Mouse (Mus musculus): ENCODE data around the gene Ppil6. TPM values are rescaled to one million over a fixed set of nuclear protein-coding genes. Genes with fewer than 3 reads are reported as not detected.

Ppil6 gene
- total and polyA plus RNA-seq, 2 experiments = 0.26 to 1.1 TPM

DNA sequence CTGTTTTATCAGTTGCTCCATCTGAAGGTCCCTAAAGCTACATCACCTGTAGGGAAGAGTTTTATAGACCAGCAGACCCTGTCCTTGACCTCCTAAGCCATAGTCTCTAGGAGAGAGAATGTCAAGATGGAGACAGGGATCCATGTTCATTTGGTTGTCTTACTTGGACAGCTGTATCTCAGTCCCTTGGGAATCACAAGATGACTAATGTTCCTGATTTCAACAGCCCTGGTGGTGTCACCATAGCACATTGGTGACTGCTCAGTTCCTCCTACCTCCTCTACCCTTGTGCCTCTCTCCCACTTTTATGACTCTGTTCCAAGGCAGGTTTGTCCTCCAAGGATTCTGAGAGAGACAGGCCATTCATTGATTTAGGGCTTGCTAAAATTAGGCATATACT is 24.7 kb downstream of the Ppil6 start:
- Histone ChIP-seq H3K27ac (replicated peaks; ENCODE audit: insufficient read depth, low read depth, low read length) (no peak overlapping the region), H3K27me3 (ENCODE audit: control insufficient read depth, insufficient read depth, low read length) (no peaks in the 10 kb centered on the region), H3K36me3 (ENCODE audit: control insufficient read depth, insufficient read depth, low read length) (no peaks in the 10 kb centered on the region), H3K79me2 (ENCODE audit: control insufficient read depth, insufficient read depth, low read length) (peaks cover 5% of the 10 kb centered on the region; the same call in 1 of the 2 replicates), H3K4me3 (ENCODE audit: insufficient read depth, low read depth, low read length) (no peak overlapping the region), H3K4me1 (ENCODE audit: control insufficient read depth, insufficient read depth, low read length) (no peaks in the 10 kb centered on the region), H3K9ac (ENCODE audit: low read depth, low read length) (no peak overlapping the region)
- TF ChIP-seq CTCF (IDR thresholded peaks at IDR 0.05; ENCODE audit: low read depth, low read length) (no peak), POLR2A (IDR thresholded peaks at IDR 0.05; ENCODE audit: extremely low read depth, insufficient read depth, low read length) (no peak)
- DNase-seq (ENCODE audit: extremely low read depth, low read depth, low spot score) = no peak

- 0% methylated on average over 23 of the region's 23 CpGs for WGBS
- H3K4me3 ChIP-seq (ENCODE audit: insufficient read depth, low read depth, low read length) = peak overlapping the region; percentile 85
- peaks cover 7% of the 10 kb centered on the region for H3K4me1 ChIP-seq (ENCODE audit: control insufficient read depth, insufficient read depth, low read length)
- TF ChIP-seq POLR2A (IDR thresholded peaks at IDR 0.05; ENCODE audit: extremely low read depth, insufficient read depth, low read length) (no peak), CTCF (IDR thresholded peaks at IDR 0.05; ENCODE audit: low read depth, low read length) (peak; percentile 57)
- peak; percentile 85 for DNase-seq (ENCODE audit: extremely low read depth, low read depth, low spot score)
- peaks cover 25% of the 10 kb centered on the region; the same call in 1 of the 2 replicates for H3K79me2 ChIP-seq (ENCODE audit: control insufficient read depth, insufficient read depth, low read length)
- H3K27ac ChIP-seq (replicated peaks; ENCODE audit: insufficient read depth, low read depth, low read length) = peak overlapping the region; percentile 90
- H3K9ac ChIP-seq (ENCODE audit: low read depth, low read length) = peak overlapping the region; percentile 72
- peaks cover 4% of the 10 kb centered on the region for H3K36me3 ChIP-seq (ENCODE audit: control insufficient read depth, insufficient read depth, low read length)
- no peaks in the 10 kb centered on the region for H3K27me3 ChIP-seq (ENCODE audit: control insufficient read depth, insufficient read depth, low read length)
Observed at GRCm38 (mm10) chr10:41518508-41518980, 28.3 kb downstream of the Ppil6 start.

DNA sequence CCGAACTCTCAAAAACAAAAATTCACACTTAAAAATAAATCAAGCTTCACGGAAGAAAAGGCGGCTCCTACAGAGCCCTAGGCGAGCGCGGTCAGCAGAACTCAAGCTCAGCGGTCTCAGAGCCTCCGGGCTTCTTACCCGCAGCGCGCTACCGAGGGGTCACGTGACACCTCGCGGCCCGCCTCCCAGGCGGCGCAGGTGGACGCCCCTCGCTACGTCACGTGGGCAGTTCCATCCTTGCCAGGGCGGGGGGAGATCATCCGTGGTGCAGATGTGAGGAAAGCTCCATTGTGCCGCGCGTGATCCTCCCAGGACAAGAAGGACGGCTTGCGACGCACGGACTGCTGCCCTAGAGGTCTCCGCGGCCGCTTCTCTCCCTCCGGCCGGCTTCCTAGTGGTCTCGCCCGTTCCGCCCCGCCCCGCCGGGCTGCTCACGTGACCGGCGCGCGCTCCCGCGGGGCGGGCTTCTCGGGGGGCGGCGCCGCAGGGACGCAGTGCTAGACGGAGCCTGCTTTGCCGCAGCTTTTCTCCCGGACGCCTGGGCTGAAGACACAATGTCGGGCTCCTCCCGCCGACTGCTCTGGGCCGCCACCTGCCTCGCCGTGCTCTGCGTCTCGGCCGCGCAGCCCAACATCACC is 28.9 kb downstream of the Ppil6 start, which contains the start of gene Cd164:
Gene Cd164, plus strand, starts transcription at position 434 of the 638 bp plus-strand sequence.
- H3K36me3 ChIP-seq (ENCODE audit: control insufficient read depth, insufficient read depth, low read length) = peaks cover 8% of the 10 kb centered on the region
- peaks cover 25% of the 10 kb centered on the region; the same call in 1 of the 2 replicates for H3K79me2 ChIP-seq (ENCODE audit: control insufficient read depth, insufficient read depth, low read length)
- TF ChIP-seq POLR2A (IDR thresholded peaks at IDR 0.05; ENCODE audit: extremely low read depth, insufficient read depth, low read length) (peak; percentile 97), CTCF (IDR thresholded peaks at IDR 0.05; ENCODE audit: low read depth, low read length) (no peak)
- WGBS = under 1% methylated on average over 69 of the region's 69 CpGs
- H3K27me3 ChIP-seq (ENCODE audit: control insufficient read depth, insufficient read depth, low read length) = no peaks in the 10 kb centered on the region
- peak within 1 kb of the TSS; percentile 85 for H3K4me3 ChIP-seq (ENCODE audit: insufficient read depth, low read depth, low read length)
- peak; percentile 88 for DNase-seq (ENCODE audit: extremely low read depth, low read depth, low spot score)
- peaks cover 7% of the 10 kb centered on the region for H3K4me1 ChIP-seq (ENCODE audit: control insufficient read depth, insufficient read depth, low read length)
- H3K9ac ChIP-seq (ENCODE audit: low read depth, low read length) = peak within 1 kb of the TSS; percentile 97
- H3K27ac ChIP-seq (replicated peaks; ENCODE audit: insufficient read depth, low read depth, low read length) = peak within 1 kb of the TSS; percentile 91

- DNase-seq (ENCODE audit: extremely low read depth, low read depth, low spot score) = peak; percentile 61
- TF ChIP-seq POLR2A (IDR thresholded peaks at IDR 0.05; ENCODE audit: extremely low read depth, insufficient read depth, low read length) (no peak), CTCF (IDR thresholded peaks at IDR 0.05; ENCODE audit: low read depth, low read length) (no peak)
- no peaks in the 10 kb centered on the region for H3K27me3 ChIP-seq (ENCODE audit: control insufficient read depth, insufficient read depth, low read length)
- H3K4me1 ChIP-seq (ENCODE audit: control insufficient read depth, insufficient read depth, low read length) = peaks cover 11% of the 10 kb centered on the region
- peaks cover 29% of the 10 kb centered on the region; the same call in 1 of the 2 replicates for H3K79me2 ChIP-seq (ENCODE audit: control insufficient read depth, insufficient read depth, low read length)
- H3K27ac ChIP-seq (replicated peaks; ENCODE audit: insufficient read depth, low read depth, low read length) = peak overlapping the region; percentile 84
- H3K9ac ChIP-seq (ENCODE audit: low read depth, low read length) = peak overlapping the region; percentile 97
- H3K36me3 ChIP-seq (ENCODE audit: control insufficient read depth, insufficient read depth, low read length) = peaks cover 13% of the 10 kb centered on the region
- under 1% methylated on average over 65 of the region's 65 CpGs for WGBS
- peak overlapping the region; percentile 85 for H3K4me3 ChIP-seq (ENCODE audit: insufficient read depth, low read depth, low read length)
Observed at GRCm38 (mm10) chr10:41519640-41520409, 29.6 kb downstream of the Ppil6 start.

DNA sequence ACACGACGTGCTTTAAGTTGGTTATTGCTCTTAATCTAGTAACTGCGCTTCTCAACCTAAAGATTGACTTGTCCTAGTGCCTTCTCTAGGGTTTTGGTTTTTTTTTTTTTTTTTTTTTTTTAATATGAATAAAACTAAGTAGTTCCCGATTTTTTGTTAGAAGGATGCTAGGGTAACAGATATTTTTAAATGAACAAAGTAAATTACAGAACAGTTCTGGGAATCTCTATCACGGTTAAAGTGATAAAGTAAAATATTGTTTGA is 30.1 kb downstream of the Ppil6 start:
- peak overlapping the region; percentile 97 for H3K9ac ChIP-seq (ENCODE audit: low read depth, low read length)
- WGBS = under 1% methylated on average over 5 of the region's 5 CpGs
- no peaks in the 10 kb centered on the region for H3K27me3 ChIP-seq (ENCODE audit: control insufficient read depth, insufficient read depth, low read length)
- peaks cover 11% of the 10 kb centered on the region for H3K4me1 ChIP-seq (ENCODE audit: control insufficient read depth, insufficient read depth, low read length)
- TF ChIP-seq POLR2A (IDR thresholded peaks at IDR 0.05; ENCODE audit: extremely low read depth, insufficient read depth, low read length) = no peak
- TF ChIP-seq CTCF (IDR thresholded peaks at IDR 0.05; ENCODE audit: low read depth, low read length) = no peak
- peaks cover 16% of the 10 kb centered on the region for H3K36me3 ChIP-seq (ENCODE audit: control insufficient read depth, insufficient read depth, low read length)
- H3K4me3 ChIP-seq (ENCODE audit: insufficient read depth, low read depth, low read length) = peak overlapping the region; percentile 85
- no peak overlapping the region; the same call in 1 of the 2 replicates for H3K27ac ChIP-seq (replicated peaks; ENCODE audit: insufficient read depth, low read depth, low read length)
- no peak for DNase-seq (ENCODE audit: extremely low read depth, low read depth, low spot score)
- peaks cover 29% of the 10 kb centered on the region; the same call in 1 of the 2 replicates for H3K79me2 ChIP-seq (ENCODE audit: control insufficient read depth, insufficient read depth, low read length)

Measured in liver, adult 2 months (tissue).